8 mouse cellular contexts compared by ENCODE assay signal in the genomic region with DNA sequence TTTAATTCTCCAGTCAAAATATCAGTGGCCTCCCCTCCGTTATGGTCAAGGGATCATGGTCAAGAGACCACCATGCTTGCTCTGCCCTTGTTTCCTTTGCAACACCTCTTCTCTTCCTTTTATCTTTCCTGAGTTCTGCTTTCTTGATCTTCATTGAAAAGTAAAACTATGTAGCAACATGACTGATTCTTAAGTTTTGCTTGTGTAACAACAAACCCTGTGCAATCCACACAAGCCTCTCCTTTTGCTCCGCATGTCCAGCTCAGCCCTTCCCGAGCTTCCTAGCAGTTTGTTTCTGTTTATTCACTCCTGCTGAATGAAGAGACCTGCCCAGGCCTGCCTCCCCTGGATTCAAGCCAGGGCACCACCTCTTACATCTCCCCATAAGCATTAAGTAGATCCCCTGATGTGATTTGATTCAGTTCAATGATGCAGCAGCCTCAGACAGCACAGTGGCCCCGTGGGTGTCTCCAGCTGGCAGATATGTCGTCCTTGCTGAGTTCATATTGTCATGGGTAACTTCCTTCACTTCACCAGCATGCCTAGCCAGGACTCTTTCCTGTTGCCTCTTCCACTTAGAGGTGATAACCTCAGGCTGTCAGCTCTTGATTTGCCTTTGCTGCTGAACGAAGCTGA. TPM values are rescaled to one million over a fixed set of nuclear protein-coding genes. Genes with fewer than 3 reads are reported as not detected.
DNase-seq lines count a peak whose midpoint lies in the region; ATAC-seq lines count a peak whose summit lies in the region.

No protein-coding gene starts in this region.

- no peaks in the 10 kb centered on the region for H3K27me3 ChIP-seq in intestine, embryonic 16.5 days (replicated peaks; ENCODE audit: control insufficient read depth, insufficient read depth, low read length)
- no peaks in the 10 kb centered on the region for H3K27me3 ChIP-seq in midbrain, embryonic 14.5 days (ENCODE audit: control insufficient read depth, insufficient read depth, low read length)

- H3K36me3 ChIP-seq in intestine, embryonic 16.5 days (ENCODE audit: control insufficient read depth, insufficient read depth, low read length) = no peaks in the 10 kb centered on the region
- H3K36me3 ChIP-seq in midbrain, embryonic 14.5 days (ENCODE audit: control insufficient read depth, insufficient read depth, low read length) = no peaks in the 10 kb centered on the region

- H3K4me3 ChIP-seq in intestine, embryonic 16.5 days (ENCODE audit: low read length) = no peak overlapping the region
- no peak overlapping the region for H3K4me3 ChIP-seq in midbrain, embryonic 14.5 days (replicated peaks; ENCODE audit: low read depth, low read length)

- peak; percentile 32 for ATAC-seq in intestine, embryonic 16.5 days
- peak; percentile 79 for ATAC-seq in megakaryocyte-erythroid progenitor cell, adult 5-6 weeks (replicated peaks; ENCODE audit: low FRiP score, low TSS enrichment, poor library complexity, severe bottlenecking)
- no peak for ATAC-seq in midbrain, embryonic 14.5 days (ENCODE audit: low FRiP score, low TSS enrichment)

- H3K4me1 ChIP-seq in intestine, embryonic 16.5 days (ENCODE audit: control insufficient read depth, insufficient read depth, low read length) = peaks cover 45% of the 10 kb centered on the region
- no peaks in the 10 kb centered on the region for H3K4me1 ChIP-seq in midbrain, embryonic 14.5 days (ENCODE audit: control insufficient read depth, insufficient read depth, low read length)

- WGBS in intestine, embryonic 16.5 days = 25% methylated on average over 6 of the region's 6 CpGs
- 23% methylated on average over 6 of the region's 6 CpGs for WGBS in midbrain, embryonic 14.5 days

- H3K4me2 ChIP-seq in intestine, embryonic 16.5 days (ENCODE audit: low read depth, low read length) = no peak overlapping the region
- no peak overlapping the region for H3K4me2 ChIP-seq in midbrain, embryonic 14.5 days (ENCODE audit: low read length)

- H3K27ac ChIP-seq in intestine, embryonic 16.5 days (ENCODE audit: low read length) = peak overlapping the region; percentile 8
- no peak overlapping the region for H3K27ac ChIP-seq in midbrain, embryonic 14.5 days (replicated peaks; ENCODE audit: low read depth, low read length)

- no peaks in the 10 kb centered on the region for H3K9me3 ChIP-seq in intestine, embryonic 16.5 days (ENCODE audit: control insufficient read depth, low read length)
- H3K9me3 ChIP-seq in midbrain, embryonic 14.5 days (ENCODE audit: control insufficient read depth, low read length) = no peaks in the 10 kb centered on the region

- peak; percentile 64 for DNase-seq in adrenal gland, adult 2 months
- DNase-seq in adrenal gland, adult 8-10 months = no peak
- DNase-seq in ES-CJ7 (ENCODE audit: low read depth, low spot score) = peak; percentile 41
- peak; percentile 63 to 73 for DNase-seq in cerebellum, postnatal 25 days
- no peak for DNase-seq in midbrain, embryonic 14.5 days
- no peak for DNase-seq in B cell, adult 2 months

- H3K9ac ChIP-seq in intestine, embryonic 16.5 days (ENCODE audit: low read depth, low read length) = no peak overlapping the region
- no peak overlapping the region for H3K9ac ChIP-seq in midbrain, embryonic 14.5 days (replicated peaks; ENCODE audit: low read length)

RNA-seq across cellular contexts. Expression of a gene that starts 27.6 kb away (rescaled TPM):
- total RNA-seq in adrenal gland, adult 2 months (2021) = 100 to 1,000 TPM; 219 to 232 TPM
- 68.6 and 109 TPM in 2 replicates for polyA plus RNA-seq in adrenal gland, adult 2 months (2012; rRNA removed)
- total RNA-seq in adrenal gland, adult 8-10 months (2022) = 100 to 1,000 TPM; 203 to 240 (median 218) TPM
- 114 and 127 TPM in 2 replicates for polyA plus RNA-seq in intestine, embryonic 16.5 days (2015; fragmentation: Nextera tagmentation; extraction: Ambion mirVana)
- total RNA-seq in megakaryocyte-erythroid progenitor cell, adult 5-6 weeks (2014; fragmentation: Nextera tagmentation) = 27.2 and 33.1 TPM in 2 replicates
- total RNA-seq in megakaryocyte-erythroid progenitor cell, adult 5-6 weeks (2017) = 35.3 and 44.1 TPM in 2 replicates
- polyA plus RNA-seq in midbrain, embryonic 14.5 days (2014; fragmentation: Nextera tagmentation; extraction: Ambion mirVana) = 13.0 and 22.5 TPM in 2 replicates

Comparison
In these comparisons a context has a peak if more than half of its experiments do, and no peak if none do; other contexts are left out.
1. DNase-seq: peak in adrenal gland, adult 2 months (single experiment), ES-CJ7 (single experiment) and cerebellum, postnatal 25 days (2 of 2); none in adrenal gland, adult 8-10 months (single experiment), midbrain, embryonic 14.5 days (single experiment) and B cell, adult 2 months (0 of 2).
2. RNA of a gene that starts 27.6 kb away (total RNA-seq): 219 to 232 TPM in adrenal gland, adult 2 months and 203 to 240 TPM in adrenal gland, adult 8-10 months; 27.2 to 44.1 TPM in megakaryocyte-erythroid progenitor cell, adult 5-6 weeks; every median in the first group is over 4 times any median in the second.